Mouse (Mus musculus) stomach, postnatal 0 days (tissue): ENCODE results near the gene Dtx3. TPM values are rescaled to one million over a fixed set of nuclear protein-coding genes. Genes with fewer than 3 reads are reported as not detected.

Source experiments
- ATAC-seq: fragments of 200-750 bp; cut with Nextera tagmentation; 2 replicates; pipeline ENCODE4 v1.8.0; 2017; ENCODE audit not compliant: low FRiP score, low TSS enrichment
- DNase-seq: peaks from one replicate; pipeline ENCODE4 v3.0.0-alpha.2; 2016; ENCODE audit warnings: low spot score
- H3K27ac ChIP-seq: fragments of 300-500 bp; sonication (generic); replicated peaks from 2 replicates; pipeline ENCODE4 v1.5.1; 2014; ENCODE audit warnings: mild to moderate bottlenecking, control low read depth
- H3K27me3 ChIP-seq: fragments of 300-500 bp; sonication (generic); 2 replicates; pipeline ENCODE4 v1.6.1; 2014; ENCODE audit warnings: low read length; ENCODE audit not compliant: control insufficient read depth, insufficient read depth
- H3K36me3 ChIP-seq: fragments of 300-500 bp; sonication (generic); 2 replicates; pipeline ENCODE4 v1.6.1; 2014; ENCODE audit warnings: low read length, mixed read lengths; ENCODE audit not compliant: control insufficient read depth, insufficient read depth
- H3K4me1 ChIP-seq: fragments of 300-500 bp; sonication (generic); replicated peaks from 2 replicates; pipeline ENCODE4 v1.6.1; 2014; ENCODE audit warnings: antibody characterized with exemption; ENCODE audit not compliant: control insufficient read depth, insufficient read depth
- H3K4me2 ChIP-seq: fragments of 300-500 bp; sonication (generic); replicated peaks from 2 replicates; pipeline ENCODE4 v1.6.1; 2014; ENCODE audit warnings: low read depth, mild to moderate bottlenecking, control low read depth, moderate library complexity
- H3K4me3 ChIP-seq: fragments of 300-500 bp; sonication (generic); 2 replicates; pipeline ENCODE4 v1.5.1; 2014; ENCODE audit warnings: low read depth, low read length, control low read depth
- H3K9ac ChIP-seq: fragments of 300-500 bp; sonication (generic); 2 replicates; pipeline ENCODE4 v1.6.1; 2014; ENCODE audit warnings: mild to moderate bottlenecking, low read length, control low read depth, mixed read lengths
- H3K9me3 ChIP-seq: fragments of 300-500 bp; sonication (generic); 2 replicates; pipeline ENCODE4 v1.6.1; 2016; ENCODE audit warnings: low read length; ENCODE audit not compliant: control insufficient read depth
- CTCF ChIP-seq: IDR thresholded peaks from 2 replicates; pipeline ENCODE4 v1.5.1; 2016; ENCODE audit warnings: antibody characterized with exemption, low read depth, mild to moderate bottlenecking, moderate library complexity
- EP300 ChIP-seq: optimal IDR thresholded peaks from 2 replicates; pipeline ENCODE3; 2016; ENCODE audit warnings: antibody characterized with exemption
- WGBS: fragments of 180-500 bp; shearing (Covaris S2); extraction: QIAGEN DNeasy Blood & Tissue Kit; methylation state at CpG from one replicate; pipeline ENCODE4 v1.1.7; 2014; 5-methylcytosine and 5-hydroxymethylcytosine counted together
- polyA plus RNA-seq: library from polyadenylated mRNA; unstranded; fragments of >200 nt; fragmentation: Nextera tagmentation; extraction: Ambion mirVana; gene quantifications from 2 replicates; pipeline ENCODE4 v1.2.1, GENCODE M21; 2015

Dtx3 gene
- polyA plus RNA-seq, 1 experiment from 2014 or later: 27.8 TPM

DNA sequence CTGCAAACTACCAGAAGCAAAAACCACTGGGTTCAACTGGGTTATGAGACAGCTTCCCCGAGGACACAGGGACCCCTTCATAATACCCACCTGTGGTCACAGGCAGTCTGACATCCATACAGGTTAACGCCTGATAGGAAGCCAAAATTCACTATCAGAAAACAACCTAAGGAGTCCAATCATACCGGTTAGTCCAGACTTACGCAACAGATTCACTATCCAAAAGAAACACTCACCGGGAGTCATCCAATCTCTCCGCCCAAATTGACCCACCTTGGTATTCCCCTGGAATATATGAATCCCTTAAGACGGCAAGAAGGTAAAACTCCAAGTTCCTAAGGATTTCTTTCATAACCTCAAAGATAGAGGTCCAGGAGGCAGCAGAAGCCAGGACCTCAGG, 51.0 kb downstream of the Dtx3 start:
- Histone ChIP-seq H3K27ac (peak overlapping the region; percentile 53; the same call in 1 of the 2 replicates), H3K4me1 (no peaks in the 10 kb centered on the region), H3K9ac (no peak overlapping the region), H3K4me3 (no peak overlapping the region), H3K36me3 (no peaks in the 10 kb centered on the region), H3K27me3 (no peaks in the 10 kb centered on the region), H3K9me3 (no peaks in the 10 kb centered on the region), H3K4me2 (no peak overlapping the region)
- ATAC-seq: no peak
- 67% methylated on average over 7 of the region's 7 CpGs for WGBS
- no peak for DNase-seq
- TF ChIP-seq EP300 (no peak), CTCF (no peak)

DNA sequence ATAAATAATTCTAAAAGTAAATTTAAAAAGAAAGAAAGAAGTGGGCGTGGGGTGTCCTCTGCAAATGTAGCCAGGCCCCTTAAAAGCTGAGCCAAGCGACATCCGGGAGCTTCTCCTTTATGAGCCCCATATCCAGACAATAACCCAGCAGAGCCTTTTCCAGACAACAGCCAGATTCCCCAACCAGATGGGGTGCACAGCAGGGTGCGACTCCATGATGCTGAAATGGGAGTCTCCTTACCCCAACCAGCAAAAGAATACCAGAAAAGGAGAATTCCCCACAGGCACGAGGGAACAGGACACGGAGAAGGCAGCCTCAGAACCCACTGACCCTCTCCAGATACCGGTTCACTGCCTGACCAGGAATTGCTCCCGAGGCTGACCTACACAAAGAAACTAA, 52.3 kb downstream of the Dtx3 start:
- no peak for TF ChIP-seq EP300
- no peak for TF ChIP-seq CTCF
- Histone ChIP-seq H3K27me3 (no peaks in the 10 kb centered on the region), H3K27ac (no peak overlapping the region), H3K9ac (no peak overlapping the region), H3K4me3 (no peak overlapping the region), H3K36me3 (no peaks in the 10 kb centered on the region), H3K4me2 (no peak overlapping the region), H3K9me3 (no peaks in the 10 kb centered on the region), H3K4me1 (no peaks in the 10 kb centered on the region)
- no peak for ATAC-seq
- 91% methylated on average over 8 of the region's 8 CpGs for WGBS
- no peak for DNase-seq

GRCm38 (mm10) chr10:127141500-127141899, 54.0 kb downstream of the Dtx3 start:
- DNase-seq: no peak
- no peak overlapping the region for H3K9ac ChIP-seq
- H3K36me3 ChIP-seq: no peaks in the 10 kb centered on the region
- no peak overlapping the region for H3K27ac ChIP-seq
- H3K4me3 ChIP-seq: no peak overlapping the region
- no peak for ATAC-seq
- H3K4me1 ChIP-seq: no peaks in the 10 kb centered on the region
- H3K4me2 ChIP-seq: no peak overlapping the region
- H3K27me3 ChIP-seq: no peaks in the 10 kb centered on the region
- WGBS: 58% methylated on average over 8 of the region's 8 CpGs
- TF ChIP-seq CTCF: no peak
- H3K9me3 ChIP-seq: no peaks in the 10 kb centered on the region

GRCm38 (mm10) chr10:127140971-127141370, 54.6 kb downstream of the Dtx3 start:
- ATAC-seq (no peak), DNase-seq (no peak)
- H3K4me1 ChIP-seq: no peaks in the 10 kb centered on the region
- no peak overlapping the region for H3K4me2 ChIP-seq
- WGBS: 67% methylated on average over 11 of the region's 11 CpGs
- no peaks in the 10 kb centered on the region for H3K36me3 ChIP-seq
- no peak for TF ChIP-seq EP300
- TF ChIP-seq CTCF: no peak
- no peak overlapping the region for H3K4me3 ChIP-seq
- H3K27ac ChIP-seq: no peak overlapping the region
- H3K9ac ChIP-seq: no peak overlapping the region
- H3K27me3 ChIP-seq: no peaks in the 10 kb centered on the region
- H3K9me3 ChIP-seq: no peaks in the 10 kb centered on the region

Other genes with a start within 250 kb of the Dtx3 start
- 29.1 and 33.0 TPM in 2 replicates for gene Ctdsp2, start 217.0 kb downstream of the Dtx3 start, polyA plus RNA-seq
- gene Avil, start 195.0 kb downstream of the Dtx3 start, polyA plus RNA-seq: 10.7 and 12.3 TPM in 2 replicates
- 58.9 and 61.3 TPM in 2 replicates for gene Tsfm, start 164.9 kb downstream of the Dtx3 start, polyA plus RNA-seq
- gene Mettl1, start 154.3 kb downstream of the Dtx3 start, polyA plus RNA-seq: 32.4 and 36.8 TPM in 2 replicates
- 1.2 and 1.3 TPM in 2 replicates for gene Eef1akmt3, start 154.2 kb downstream of the Dtx3 start, polyA plus RNA-seq
- gene Cyp27b1, start 147.5 kb downstream of the Dtx3 start, polyA plus RNA-seq: 0.13 TPM in 1 of 2 replicates, not detected in the other
- gene March9, start 135.5 kb downstream of the Dtx3 start, polyA plus RNA-seq: 0.75 and 0.81 TPM in 2 replicates
- gene Cdk4, start 132.2 kb downstream of the Dtx3 start, polyA plus RNA-seq: 469 and 472 TPM in 2 replicates
- 82.8 and 87.7 TPM in 2 replicates for gene Tspan31, start 125.5 kb downstream of the Dtx3 start, polyA plus RNA-seq
- gene Agap2, start 120.4 kb downstream of the Dtx3 start, polyA plus RNA-seq: 0.04 and 0.08 TPM in 2 replicates
- gene Os9, start 74.6 kb downstream of the Dtx3 start, polyA plus RNA-seq: 81.9 and 82.0 TPM in 2 replicates
- 45.9 and 65.4 TPM in 2 replicates for gene B4galnt1, start 30.5 kb downstream of the Dtx3 start, polyA plus RNA-seq
- 0.70 and 0.76 TPM in 2 replicates for gene Slc26a10, start 15.1 kb downstream of the Dtx3 start, polyA plus RNA-seq
- gene Arhgef25, start 5.6 kb downstream of the Dtx3 start, polyA plus RNA-seq: 25.3 and 29.7 TPM in 2 replicates
- 23.2 and 26.0 TPM in 2 replicates for gene Pip4k2c, start 15.9 kb upstream of the Dtx3 start, polyA plus RNA-seq
- gene Kif5a, start 67.6 kb upstream of the Dtx3 start, polyA plus RNA-seq: 2.2 and 2.3 TPM in 2 replicates
- 134 and 147 TPM in 2 replicates for gene Dctn2, start 70.6 kb upstream of the Dtx3 start, polyA plus RNA-seq
- 8.5 and 8.9 TPM in 2 replicates for gene Mbd6, start 93.3 kb upstream of the Dtx3 start, polyA plus RNA-seq
- 66.6 and 70.4 TPM in 2 replicates for gene Mars, start 116.1 kb upstream of the Dtx3 start, polyA plus RNA-seq
- 5.2 and 5.7 TPM in 2 replicates for gene Arhgap9, start 126.2 kb upstream of the Dtx3 start, polyA plus RNA-seq
- gene Gli1, start 146.2 kb upstream of the Dtx3 start, polyA plus RNA-seq: 2.3 and 2.4 TPM in 2 replicates
- gene Inhbe, start 158.7 kb upstream of the Dtx3 start, polyA plus RNA-seq: 0.02 and 0.12 TPM in 2 replicates
- gene Inhbc, start 174.7 kb upstream of the Dtx3 start, polyA plus RNA-seq: 0.15 TPM in 1 of 2 replicates, not detected in the other
- gene R3hdm2, start 184.6 kb upstream of the Dtx3 start, polyA plus RNA-seq: 14.3 and 17.6 TPM in 2 replicates